Mouse (Mus musculus): ENCODE measurements at regions not wholly inside any gene's neighbourhood (a gene's known extent, or its start where the extent isn't known, plus 50 kb on each side); places are given as distances from the start of the nearest gene placed in this dataset.

GRCm38 (mm10) chr13:98424000-98424399 is 67.8 kb downstream of the Gm10320 start:
- 0 out of 2 replicates have a peak, but pooled peaks cover 3% of the 10 kb centered on the region for H3K27me3 ChIP-seq (replicated peaks; ENCODE audit: insufficient read depth, low read length)
- ATAC-seq: no peak
- no peaks in the 10 kb centered on the region for H3K4me1 ChIP-seq (ENCODE audit: insufficient read depth, low read depth, low read length)
- no peak for DNase-seq (ENCODE audit: low spot score)
- no peak overlapping the region for H3K4me3 ChIP-seq (ENCODE audit: low read depth, low read length)
- H3K27ac ChIP-seq (ENCODE audit: low read length): no peak overlapping the region
- H3K4me2 ChIP-seq (replicated peaks; ENCODE audit: low read depth, low read length): no peak overlapping the region
- 45% methylated on average over 12 of the region's 12 CpGs for WGBS
- no peak overlapping the region for H3K9ac ChIP-seq (replicated peaks; ENCODE audit: low read depth)
- H3K9me3 ChIP-seq (ENCODE audit: low read length): no peaks in the 10 kb centered on the region
- no peaks in the 10 kb centered on the region for H3K36me3 ChIP-seq (ENCODE audit: insufficient read depth, low read length)
- TF ChIP-seq EP300 (IDR thresholded peaks at IDR 0.05): no peak
- no peak for TF ChIP-seq CTCF (IDR thresholded peaks at IDR 0.05)

- Histone ChIP-seq H3K9ac (replicated peaks; ENCODE audit: low read depth) (no peak overlapping the region), H3K4me3 (ENCODE audit: low read depth, low read length) (no peak overlapping the region), H3K27me3 (replicated peaks; ENCODE audit: insufficient read depth, low read length) (0 out of 2 replicates have a peak, but pooled peaks cover 3% of the 10 kb centered on the region), H3K9me3 (ENCODE audit: low read length) (no peaks in the 10 kb centered on the region), H3K4me1 (ENCODE audit: insufficient read depth, low read depth, low read length) (no peaks in the 10 kb centered on the region), H3K4me2 (replicated peaks; ENCODE audit: low read depth, low read length) (no peak overlapping the region), H3K27ac (ENCODE audit: low read length) (no peak overlapping the region), H3K36me3 (ENCODE audit: insufficient read depth, low read length) (no peaks in the 10 kb centered on the region)
- 30% methylated on average over 15 of the region's 15 CpGs for WGBS
- DNase-seq (ENCODE audit: low spot score) (no peak), ATAC-seq (no peak)
- TF ChIP-seq CTCF (IDR thresholded peaks at IDR 0.05) (no peak), EP300 (IDR thresholded peaks at IDR 0.05) (no peak)
Measured at GRCm38 (mm10) chr13:98420419-98421043, 66.5 kb downstream of the Foxd1 start.

GRCm38 (mm10) chr13:98417736-98418135 is 63.7 kb downstream of the Foxd1 start:
- DNase-seq (ENCODE audit: low spot score) (no peak), ATAC-seq (no peak)
- H3K9me3 ChIP-seq (ENCODE audit: low read length): no peaks in the 10 kb centered on the region
- no peak overlapping the region for H3K4me3 ChIP-seq (ENCODE audit: low read depth, low read length)
- no peaks in the 10 kb centered on the region for H3K36me3 ChIP-seq (ENCODE audit: insufficient read depth, low read length)
- no peak overlapping the region for H3K27ac ChIP-seq (ENCODE audit: low read length)
- 0 out of 2 replicates have a peak, but pooled peaks cover 3% of the 10 kb centered on the region for H3K27me3 ChIP-seq (replicated peaks; ENCODE audit: insufficient read depth, low read length)
- whole genome bisulfite sequencing: 77% methylated on average over 4 of the region's 4 CpGs
- TF ChIP-seq EP300 (IDR thresholded peaks at IDR 0.05) (no peak), CTCF (IDR thresholded peaks at IDR 0.05) (no peak)
- no peak overlapping the region for H3K9ac ChIP-seq (replicated peaks; ENCODE audit: low read depth)
- H3K4me1 ChIP-seq (ENCODE audit: insufficient read depth, low read depth, low read length): no peaks in the 10 kb centered on the region
- no peak overlapping the region for H3K4me2 ChIP-seq (replicated peaks; ENCODE audit: low read depth, low read length)

- Histone ChIP-seq H3K36me3 (ENCODE audit: insufficient read depth, low read length) (no peaks in the 10 kb centered on the region), H3K4me3 (ENCODE audit: low read depth, low read length) (no peak overlapping the region), H3K27me3 (replicated peaks; ENCODE audit: insufficient read depth, low read length) (no peaks in the 10 kb centered on the region), H3K9me3 (ENCODE audit: low read length) (no peaks in the 10 kb centered on the region), H3K27ac (ENCODE audit: low read length) (no peak overlapping the region), H3K4me2 (replicated peaks; ENCODE audit: low read depth, low read length) (no peak overlapping the region), H3K4me1 (ENCODE audit: insufficient read depth, low read depth, low read length) (no peaks in the 10 kb centered on the region), H3K9ac (replicated peaks; ENCODE audit: low read depth) (no peak overlapping the region)
- no peak for DNase-seq (ENCODE audit: low spot score)
- WGBS: 51% methylated on average over 6 of the region's 6 CpGs
- ATAC-seq: no peak
- TF ChIP-seq CTCF (IDR thresholded peaks at IDR 0.05) (no peak), EP300 (IDR thresholded peaks at IDR 0.05) (no peak)
Measured at GRCm38 (mm10) chr13:98416457-98416856, 62.4 kb downstream of the Foxd1 start.

GRCm38 (mm10) chr13:98414851-98415250 is 60.8 kb downstream of the Foxd1 start:
- Histone ChIP-seq H3K9me3 (ENCODE audit: low read length) (no peaks in the 10 kb centered on the region), H3K4me2 (replicated peaks; ENCODE audit: low read depth, low read length) (no peak overlapping the region), H3K36me3 (ENCODE audit: insufficient read depth, low read length) (no peaks in the 10 kb centered on the region), H3K27me3 (replicated peaks; ENCODE audit: insufficient read depth, low read length) (no peaks in the 10 kb centered on the region), H3K4me3 (ENCODE audit: low read depth, low read length) (no peak overlapping the region), H3K4me1 (ENCODE audit: insufficient read depth, low read depth, low read length) (no peaks in the 10 kb centered on the region), H3K27ac (ENCODE audit: low read length) (no peak overlapping the region), H3K9ac (replicated peaks; ENCODE audit: low read depth) (no peak overlapping the region)
- no peak for ATAC-seq
- TF ChIP-seq EP300 (IDR thresholded peaks at IDR 0.05) (no peak), CTCF (IDR thresholded peaks at IDR 0.05) (no peak)
- peak; percentile 25 for DNase-seq (ENCODE audit: low spot score)
- WGBS: 22% methylated on average over 3 of the region's 3 CpGs

GRCm38 (mm10) chr13:98413233-98413632 is 59.2 kb downstream of the Foxd1 start:
- no peak for ATAC-seq
- H3K4me3 ChIP-seq (ENCODE audit: low read depth, low read length): no peak overlapping the region
- H3K9ac ChIP-seq (replicated peaks; ENCODE audit: low read depth): no peak overlapping the region
- H3K36me3 ChIP-seq (ENCODE audit: insufficient read depth, low read length): no peaks in the 10 kb centered on the region
- no peak overlapping the region for H3K27ac ChIP-seq (ENCODE audit: low read length)
- no peak overlapping the region for H3K4me2 ChIP-seq (replicated peaks; ENCODE audit: low read depth, low read length)
- WGBS: 47% methylated on average over 4 of the region's 4 CpGs
- H3K4me1 ChIP-seq (ENCODE audit: insufficient read depth, low read depth, low read length): no peaks in the 10 kb centered on the region
- H3K9me3 ChIP-seq (ENCODE audit: low read length): no peaks in the 10 kb centered on the region
- peak; percentile 8 for DNase-seq (ENCODE audit: low spot score)
- TF ChIP-seq CTCF (IDR thresholded peaks at IDR 0.05) (no peak), EP300 (IDR thresholded peaks at IDR 0.05) (no peak)
- 0 out of 2 replicates have a peak, but pooled peaks cover 3% of the 10 kb centered on the region for H3K27me3 ChIP-seq (replicated peaks; ENCODE audit: insufficient read depth, low read length)
